Mouse (Mus musculus): ENCODE data around the gene Sept10. TPM values are rescaled to one million over a fixed set of nuclear protein-coding genes. Genes with fewer than 3 reads are reported as not detected.

The Sept10 gene
- polyA plus RNA-seq, 1 experiment from 2014 or later, result 44.0 TPM

DNA sequence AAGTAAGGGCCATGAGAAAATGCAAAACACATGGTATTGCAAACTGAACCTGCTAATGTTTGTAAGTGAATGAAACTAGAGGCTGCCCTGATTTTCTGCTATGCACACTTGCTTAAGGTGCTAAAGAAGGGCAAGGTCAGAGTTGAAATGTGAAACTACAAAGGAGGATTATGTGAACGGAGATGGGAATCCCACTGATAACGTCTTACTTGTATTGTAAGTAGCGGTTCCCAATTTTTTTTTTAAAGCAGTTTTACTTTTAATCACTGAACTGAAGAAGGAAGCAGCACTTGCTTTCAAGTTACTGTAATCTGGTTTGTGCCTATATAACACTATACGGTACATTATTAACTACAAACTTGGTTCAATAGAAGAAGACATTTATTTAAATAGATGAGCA lies 2.2 kb upstream of the Sept10 start:
- Histone ChIP-seq H3K27me3 (no peaks in the 10 kb centered on the region), H3K27ac (no peak overlapping the region), H3K9me3 (no peaks in the 10 kb centered on the region), H3K4me3 (peak overlapping the region; percentile 81), H3K4me1 (peaks cover 16% of the 10 kb centered on the region), H3K36me3 (no peaks in the 10 kb centered on the region), H3K9ac (no peak overlapping the region), H3K4me2 (peak overlapping the region; percentile 92)
- WGBS, result 62% methylated on average over 4 of the region's 4 CpGs
- no peak for ATAC-seq (ENCODE audit: insufficient number of reproducible peaks, low FRiP score, low TSS enrichment, low read depth)

DNA sequence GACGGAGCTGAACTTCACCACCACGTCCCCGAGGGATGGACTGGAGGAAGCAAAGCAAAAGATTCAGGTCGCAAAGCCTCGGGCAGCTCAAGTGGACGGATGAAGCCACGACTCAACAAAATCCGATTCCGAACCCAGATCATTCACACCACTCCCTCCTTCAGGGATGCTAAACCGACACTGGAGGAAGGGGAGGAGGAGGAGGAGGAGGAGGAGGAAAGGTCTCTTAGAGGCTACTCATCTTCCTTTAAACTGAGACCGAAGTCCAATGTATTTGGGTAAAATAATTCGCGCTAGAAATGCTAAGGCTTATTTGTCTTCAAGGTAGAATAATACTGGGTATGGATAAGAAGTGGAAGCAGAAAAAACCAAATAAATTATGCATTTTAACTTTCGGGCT lies 1.7 kb upstream of the Sept10 start:
- WGBS, result 41% methylated on average over 14 of the region's 14 CpGs
- Histone ChIP-seq H3K4me3 (peak overlapping the region; percentile 81), H3K27ac (no peak overlapping the region), H3K9me3 (no peaks in the 10 kb centered on the region), H3K4me2 (peak overlapping the region; percentile 92), H3K36me3 (no peaks in the 10 kb centered on the region), H3K4me1 (peaks cover 16% of the 10 kb centered on the region), H3K27me3 (no peaks in the 10 kb centered on the region), H3K9ac (no peak overlapping the region)
- ATAC-seq (ENCODE audit: insufficient number of reproducible peaks, low FRiP score, low TSS enrichment, low read depth), result no peak

GRCm38 (mm10) chr10:59222271-59223101 lies 839 bp upstream of the Sept10 start:
- no peak; the same call in none of the 2 replicates for ATAC-seq (ENCODE audit: insufficient number of reproducible peaks, low FRiP score, low TSS enrichment, low read depth)
- WGBS, result 2% methylated on average over 49 of the region's 49 CpGs

DNA sequence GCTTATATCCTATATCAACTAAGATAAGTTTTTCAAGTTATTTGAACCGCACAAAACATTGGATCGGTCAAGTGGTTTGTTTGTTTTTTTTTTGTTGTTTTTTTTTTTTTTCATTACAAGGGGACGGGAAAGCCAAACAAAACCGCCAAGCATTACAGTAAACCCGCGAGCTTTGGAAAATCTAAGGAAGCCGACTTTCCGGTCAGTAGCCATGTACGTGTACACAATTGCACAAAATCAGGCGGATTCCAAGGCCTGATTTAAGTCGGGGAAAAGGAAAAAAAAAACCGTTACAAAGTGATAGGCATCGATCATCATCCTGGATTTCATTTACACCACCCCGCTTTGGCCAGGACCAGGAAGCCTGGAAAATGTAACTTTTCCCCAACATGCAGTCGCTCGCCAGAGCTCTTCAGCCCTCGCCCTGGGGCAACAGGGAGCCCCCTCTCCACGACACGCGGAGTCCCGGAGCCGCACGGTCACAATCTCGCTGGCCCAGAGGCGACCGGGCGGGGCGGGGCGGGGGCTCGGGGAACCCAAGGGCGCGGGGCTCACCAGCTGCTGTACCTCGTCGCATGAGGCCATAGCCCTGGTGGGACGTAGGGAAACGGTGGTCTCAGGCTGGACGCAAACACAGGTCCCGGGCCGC lies 699 bp downstream of the Sept10 start:
- ATAC-seq (ENCODE audit: insufficient number of reproducible peaks, low FRiP score, low TSS enrichment, low read depth), result no peak; the same call in 1 of the 2 replicates
- Histone ChIP-seq H3K4me1 (peaks cover 16% of the 10 kb centered on the region), H3K27ac (peak overlapping the region; percentile 95), H3K4me3 (peak overlapping the region; percentile 81), H3K9me3 (no peaks in the 10 kb centered on the region), H3K27me3 (no peaks in the 10 kb centered on the region), H3K4me2 (peak overlapping the region; percentile 92), H3K36me3 (no peaks in the 10 kb centered on the region), H3K9ac (peak overlapping the region; percentile 82)
- WGBS, result 1% methylated on average over 39 of the region's 39 CpGs

More at GRCm38 (mm10) chr10:59222271-59223101, 839 bp upstream of the Sept10 start:
- peak overlapping the region; percentile 95 for H3K27ac ChIP-seq
- H3K4me2 ChIP-seq, result peak overlapping the region; percentile 92
- peak overlapping the region; percentile 81 for H3K4me3 ChIP-seq
- H3K27me3 ChIP-seq, result no peaks in the 10 kb centered on the region
- no peaks in the 10 kb centered on the region for H3K9me3 ChIP-seq
- H3K4me1 ChIP-seq, result peaks cover 16% of the 10 kb centered on the region
- peak overlapping the region; percentile 82 for H3K9ac ChIP-seq
- no peaks in the 10 kb centered on the region for H3K36me3 ChIP-seq

- no peak overlapping the region for H3K4me3 ChIP-seq
Measured at GRCm38 (mm10) chr10:59200011-59200410, 21.6 kb downstream of the Sept10 start.

GRCm38 (mm10) chr10:59196763-59197162 lies 24.9 kb downstream of the Sept10 start:
- 83% methylated on average over 3 of the region's 3 CpGs for WGBS

More at GRCm38 (mm10) chr10:59200011-59200410, 21.6 kb downstream of the Sept10 start:
- Histone ChIP-seq H3K27me3 (no peaks in the 10 kb centered on the region), H3K27ac (no peak overlapping the region), H3K36me3 (no peaks in the 10 kb centered on the region), H3K9me3 (no peaks in the 10 kb centered on the region), H3K4me2 (no peak overlapping the region), H3K4me1 (peaks cover under 1% of the 10 kb centered on the region; the same call in 1 of the 2 replicates), H3K9ac (no peak overlapping the region)
- no peak for ATAC-seq (ENCODE audit: insufficient number of reproducible peaks, low FRiP score, low TSS enrichment, low read depth)

DNA sequence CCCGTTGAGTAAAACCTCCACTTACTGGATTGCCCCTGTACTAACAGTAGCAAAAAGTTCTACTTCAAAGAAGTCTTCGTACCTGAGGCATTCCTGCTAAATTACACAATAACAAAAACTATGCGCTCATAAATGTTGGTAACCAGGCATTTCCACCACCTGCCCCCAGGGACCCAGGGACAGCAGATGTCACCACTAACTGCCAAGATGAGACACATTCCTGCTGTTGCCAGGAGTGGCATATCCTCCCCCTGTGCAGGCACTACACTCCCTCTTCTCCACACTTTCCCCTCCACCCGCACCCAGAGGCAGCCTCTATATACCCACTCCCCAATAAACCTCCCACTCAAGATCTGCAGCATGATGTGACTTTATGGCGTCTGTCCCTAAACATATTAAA lies 26.8 kb downstream of the Sept10 start:
- ATAC-seq (ENCODE audit: insufficient number of reproducible peaks, low FRiP score, low TSS enrichment, low read depth), result peak; percentile 44; the same call in 1 of the 2 replicates
- Histone ChIP-seq H3K27me3 (no peaks in the 10 kb centered on the region), H3K9ac (no peak overlapping the region), H3K4me3 (no peak overlapping the region), H3K36me3 (no peaks in the 10 kb centered on the region), H3K4me1 (peaks cover 2% of the 10 kb centered on the region; the same call in 1 of the 2 replicates), H3K4me2 (no peak overlapping the region), H3K27ac (no peak overlapping the region), H3K9me3 (no peaks in the 10 kb centered on the region)
- WGBS, result 31% methylated on average over 5 of the region's 5 CpGs

More at GRCm38 (mm10) chr10:59196763-59197162, 24.9 kb downstream of the Sept10 start:
- Histone ChIP-seq H3K9me3 (no peaks in the 10 kb centered on the region), H3K4me3 (no peak overlapping the region), H3K4me2 (no peak overlapping the region), H3K27me3 (no peaks in the 10 kb centered on the region), H3K27ac (no peak overlapping the region), H3K9ac (no peak overlapping the region), H3K36me3 (no peaks in the 10 kb centered on the region), H3K4me1 (peaks cover 2% of the 10 kb centered on the region; the same call in 1 of the 2 replicates)
- no peak for ATAC-seq (ENCODE audit: insufficient number of reproducible peaks, low FRiP score, low TSS enrichment, low read depth)

GRCm38 (mm10) chr10:59182306-59182705 lies 39.3 kb downstream of the Sept10 start:
- no peak overlapping the region for H3K4me2 ChIP-seq

DNA sequence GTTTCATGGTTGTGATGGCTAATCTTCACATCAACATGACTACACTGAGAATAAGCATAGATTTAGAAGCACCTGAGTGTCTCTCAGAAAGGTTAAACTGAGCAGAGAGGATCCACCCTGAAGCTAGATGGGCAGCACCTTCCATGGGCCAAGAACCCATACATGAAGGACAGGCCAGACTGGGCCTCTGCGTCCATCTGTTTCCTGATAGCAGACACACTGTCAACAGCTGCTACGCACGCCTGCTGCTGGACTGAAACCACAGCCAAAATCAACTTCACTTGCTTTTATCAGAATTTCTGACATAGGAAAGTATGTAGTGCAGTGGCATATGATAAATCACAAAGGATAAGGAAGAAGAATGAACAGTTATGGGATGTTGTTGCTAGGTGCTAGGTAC lies 42.0 kb downstream of the Sept10 start:
- Histone ChIP-seq H3K9ac (no peak overlapping the region), H3K27me3 (no peaks in the 10 kb centered on the region)
- ATAC-seq (ENCODE audit: insufficient number of reproducible peaks, low FRiP score, low TSS enrichment, low read depth), result no peak

More at GRCm38 (mm10) chr10:59182306-59182705, 39.3 kb downstream of the Sept10 start:
- H3K9me3 ChIP-seq, result no peaks in the 10 kb centered on the region
- no peak for ATAC-seq (ENCODE audit: insufficient number of reproducible peaks, low FRiP score, low TSS enrichment, low read depth)
- 77% methylated on average over 3 of the region's 3 CpGs for WGBS
- H3K4me1 ChIP-seq, result no peaks in the 10 kb centered on the region
- peaks cover 10% of the 10 kb centered on the region; the same call in 1 of the 2 replicates for H3K36me3 ChIP-seq
- H3K9ac ChIP-seq, result no peak overlapping the region
- no peak overlapping the region for H3K27ac ChIP-seq
- H3K4me3 ChIP-seq, result no peak overlapping the region
- no peaks in the 10 kb centered on the region for H3K27me3 ChIP-seq

DNA sequence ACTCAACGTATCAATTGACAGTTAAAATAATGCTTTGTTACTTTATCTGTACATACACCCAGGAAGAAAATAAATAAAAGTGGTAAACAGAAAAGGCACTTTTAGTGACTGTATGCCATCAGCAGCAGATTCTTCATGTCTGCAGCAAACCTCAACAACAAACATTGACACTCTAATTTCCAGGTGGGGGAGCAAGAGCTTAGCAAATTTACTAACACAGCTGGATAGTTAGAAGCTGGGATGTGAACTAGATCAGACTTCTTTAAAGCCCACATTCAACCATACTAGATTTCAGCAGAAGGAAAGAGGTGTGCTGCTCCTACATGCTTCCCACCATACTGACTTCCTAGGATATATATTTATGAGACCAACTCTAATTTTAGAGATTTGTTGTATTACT lies 49.1 kb downstream of the Sept10 start:
- ATAC-seq (ENCODE audit: insufficient number of reproducible peaks, low FRiP score, low TSS enrichment, low read depth), result no peak
- WGBS, result 88% methylated on average over 1 of the region's 1 CpGs
- H3K9ac ChIP-seq, result no peak overlapping the region

More for the DNA sequence above, 42.0 kb downstream of the Sept10 start:
- no peak overlapping the region for H3K4me2 ChIP-seq
- no peaks in the 10 kb centered on the region for H3K4me1 ChIP-seq
- peaks cover 13% of the 10 kb centered on the region for H3K36me3 ChIP-seq
- no peak overlapping the region for H3K27ac ChIP-seq
- H3K9me3 ChIP-seq, result no peaks in the 10 kb centered on the region
- no peak overlapping the region for H3K4me3 ChIP-seq
- WGBS, result 76% methylated on average over 3 of the region's 3 CpGs

DNA sequence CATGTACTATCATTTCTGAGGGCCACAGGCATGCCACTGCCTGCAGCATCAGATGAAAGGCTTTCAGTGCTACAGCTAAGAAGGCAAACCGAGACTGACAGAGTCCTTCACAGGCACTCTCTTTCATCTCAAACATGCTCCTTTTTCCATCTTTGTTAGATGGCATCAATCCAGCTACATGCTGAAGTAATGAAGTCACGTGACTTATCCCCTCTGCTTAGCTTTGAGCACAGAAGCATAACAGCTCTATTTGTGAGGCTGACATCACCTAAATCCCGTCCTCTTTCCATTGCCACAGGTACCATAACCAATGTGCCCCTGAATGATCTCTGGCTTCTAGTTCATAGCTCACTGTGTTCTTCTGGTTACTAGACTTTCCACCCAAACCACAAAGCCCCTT lies 50.6 kb downstream of the Sept10 start:
- no peak overlapping the region for H3K27ac ChIP-seq
- WGBS, result 44% methylated on average over 3 of the region's 3 CpGs
- no peak overlapping the region for H3K9ac ChIP-seq
- no peaks in the 10 kb centered on the region for H3K27me3 ChIP-seq
- H3K4me1 ChIP-seq, result no peaks in the 10 kb centered on the region
- H3K4me3 ChIP-seq, result no peak overlapping the region
- H3K9me3 ChIP-seq, result no peaks in the 10 kb centered on the region
- H3K4me2 ChIP-seq, result no peak overlapping the region
- H3K36me3 ChIP-seq, result peaks cover 21% of the 10 kb centered on the region
- ATAC-seq (ENCODE audit: insufficient number of reproducible peaks, low FRiP score, low TSS enrichment, low read depth), result no peak

More for the DNA sequence above, 49.1 kb downstream of the Sept10 start:
- no peak overlapping the region for H3K27ac ChIP-seq
- H3K4me3 ChIP-seq, result no peak overlapping the region
- no peaks in the 10 kb centered on the region for H3K4me1 ChIP-seq
- H3K36me3 ChIP-seq, result peaks cover 24% of the 10 kb centered on the region
- H3K27me3 ChIP-seq, result no peaks in the 10 kb centered on the region
- H3K9me3 ChIP-seq, result no peaks in the 10 kb centered on the region
- no peak overlapping the region for H3K4me2 ChIP-seq
